Mouse (Mus musculus) megakaryocyte-erythroid progenitor cell, adult 5-6 weeks (primary cell): Measurements from ENCODE around the gene Cyp2w1. TPM values are rescaled to one million over a fixed set of nuclear protein-coding genes. Genes with fewer than 3 reads are reported as not detected.

Experiments used
- ATAC-seq: replicated peaks from 2 replicates; pipeline ENCODE4 v1.8.0; 2016; ENCODE audit warnings: mild to moderate bottlenecking, inconsistent platforms; ENCODE audit not compliant: severe bottlenecking, poor library complexity, low FRiP score, low TSS enrichment
- total RNA-seq, 2 experiments: library from RNA; stranded (forward) in 1 of 2; stranded (reverse) in 1 of 2; fragments of 200-1000, 215-1000 nt in 1 of 2; fragments of >200 nt in 1 of 2; fragmentation: Nextera tagmentation in 1 of 2; gene quantifications; 2 replicates each; pipeline ENCODE4 v1.2.3; 2014 to 2017

The Cyp2w1 gene
- total RNA-seq, 2 experiments from 2014 or later, result not detected

DNA sequence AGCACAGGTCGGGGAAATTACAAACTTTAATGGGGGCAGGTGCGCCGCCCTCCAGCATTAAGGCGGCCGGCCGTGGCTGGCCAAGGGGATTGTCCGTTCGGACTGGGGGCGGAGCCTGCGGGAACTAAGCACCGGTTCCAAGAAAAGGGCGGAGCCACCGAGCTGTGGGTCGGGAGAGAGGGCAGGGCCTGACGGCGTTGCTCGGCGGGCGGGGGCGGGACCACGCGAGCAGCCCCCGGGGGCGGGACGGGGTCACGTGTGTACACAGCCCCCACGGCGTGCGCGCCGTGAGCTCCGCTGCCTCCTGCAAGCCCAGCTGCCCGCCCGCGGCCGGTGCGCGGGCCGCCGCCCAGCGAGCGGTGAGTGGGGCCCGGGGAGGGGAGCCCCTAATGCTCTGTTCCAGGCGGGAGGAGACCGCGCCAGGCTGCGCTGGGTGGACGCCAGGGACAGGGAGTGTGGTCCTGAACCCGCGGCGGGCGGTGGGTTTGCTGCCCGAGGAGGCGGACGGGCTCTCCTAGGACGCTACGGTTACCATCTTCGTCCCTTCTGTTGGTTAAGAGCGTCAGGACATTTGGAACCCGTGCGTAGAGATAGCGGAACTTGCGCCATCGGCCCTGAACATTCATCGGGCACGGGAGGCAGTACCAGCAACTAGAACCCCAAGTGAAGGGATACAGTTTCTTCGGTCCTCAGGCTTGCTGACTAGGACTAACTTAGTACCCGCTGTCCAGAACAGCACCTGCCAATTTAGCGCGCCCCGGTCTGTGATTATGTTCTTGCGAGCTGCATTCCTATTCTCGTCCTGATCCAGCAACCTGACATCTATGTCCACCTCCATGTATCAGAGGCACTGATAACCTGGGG, 28.2 kb downstream of the Cyp2w1 start:
- ATAC-seq, result peak; percentile 41

DNA sequence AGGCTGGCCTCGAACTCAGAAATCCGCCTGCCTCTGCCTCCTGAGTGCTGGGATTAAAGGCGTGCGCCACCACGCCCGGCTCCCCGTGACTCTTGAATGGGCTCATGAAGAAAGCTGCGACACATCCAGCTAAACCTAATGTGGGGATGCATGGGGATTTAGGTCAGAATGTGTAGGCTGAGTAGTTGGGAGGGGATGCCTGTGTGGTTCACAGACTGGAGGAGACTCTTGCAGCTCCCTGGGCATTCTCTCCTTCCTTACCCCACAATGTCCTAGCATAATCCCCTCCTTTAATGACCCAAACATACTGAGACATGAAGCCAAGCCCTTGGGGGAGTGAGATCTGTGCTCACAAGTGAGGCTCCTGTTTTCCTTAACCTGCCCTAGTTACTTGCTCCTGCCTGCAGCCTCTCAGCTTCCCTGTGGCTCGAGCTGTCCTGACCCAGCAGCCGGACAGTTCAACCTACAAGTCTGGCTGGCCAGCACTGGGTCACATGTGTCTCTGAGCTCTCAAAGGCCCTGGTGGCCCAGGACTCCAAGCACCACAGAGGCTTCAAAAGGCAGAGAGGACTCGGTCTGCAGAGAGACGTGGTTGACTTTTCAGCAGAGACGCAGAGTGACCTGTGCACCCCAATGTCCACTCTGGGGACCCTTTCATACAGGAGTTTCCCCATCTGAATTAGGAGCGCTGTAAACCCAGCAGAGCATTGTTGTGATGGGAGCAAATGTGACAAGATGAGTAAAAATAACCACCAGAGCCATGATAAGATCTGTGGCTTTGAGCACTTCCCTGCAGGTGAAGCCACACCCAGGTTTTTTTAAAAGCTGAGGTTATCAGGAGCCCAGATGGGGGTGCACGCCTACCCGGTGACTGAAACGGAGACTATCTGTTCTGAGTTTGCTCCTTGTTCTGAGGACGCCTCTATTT, 29.4 kb downstream of the Cyp2w1 start:
- peak; percentile 45 for ATAC-seq

DNA sequence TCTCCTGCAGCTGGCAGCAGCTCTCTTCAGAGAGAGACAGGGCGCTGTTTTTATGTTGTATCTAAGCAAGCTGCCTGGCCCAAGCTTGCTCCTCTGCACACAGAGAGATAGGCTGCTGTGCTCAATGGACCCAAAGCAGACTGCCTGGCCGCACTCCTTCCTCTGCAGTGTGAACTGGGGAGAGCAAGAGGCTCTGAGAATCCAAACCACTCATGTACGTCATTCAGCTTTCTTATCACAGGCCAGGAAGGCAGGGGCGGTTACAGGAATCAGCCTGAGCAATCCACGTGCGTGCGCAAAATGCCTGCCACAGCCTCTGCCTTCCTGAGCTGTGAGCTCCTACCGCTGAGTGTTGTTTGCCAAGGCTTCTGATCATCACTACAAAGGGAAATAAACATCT, 30.3 kb downstream of the Cyp2w1 start:
- peak; percentile 76 for ATAC-seq

DNA sequence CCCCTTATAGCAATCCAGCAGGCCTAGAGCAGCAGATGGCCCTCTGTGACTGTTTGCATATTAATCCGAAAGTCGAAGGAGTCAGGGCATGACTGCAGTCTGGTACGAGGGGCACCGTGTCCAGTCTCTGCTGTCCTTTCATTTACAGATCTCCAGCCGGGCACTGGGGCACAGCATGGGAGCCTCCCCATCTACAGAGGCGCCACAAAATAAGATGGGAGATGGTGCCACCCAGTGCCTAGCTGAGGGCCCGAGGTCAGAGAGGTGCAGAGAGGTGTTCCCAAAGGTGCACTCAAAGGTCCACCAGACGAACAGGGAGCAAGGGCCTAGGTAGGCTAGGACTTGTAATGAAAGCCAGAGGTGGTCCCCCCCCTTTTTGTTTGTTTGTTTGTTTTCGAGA, 30.8 kb downstream of the Cyp2w1 start:
- ATAC-seq, result no peak

DNA sequence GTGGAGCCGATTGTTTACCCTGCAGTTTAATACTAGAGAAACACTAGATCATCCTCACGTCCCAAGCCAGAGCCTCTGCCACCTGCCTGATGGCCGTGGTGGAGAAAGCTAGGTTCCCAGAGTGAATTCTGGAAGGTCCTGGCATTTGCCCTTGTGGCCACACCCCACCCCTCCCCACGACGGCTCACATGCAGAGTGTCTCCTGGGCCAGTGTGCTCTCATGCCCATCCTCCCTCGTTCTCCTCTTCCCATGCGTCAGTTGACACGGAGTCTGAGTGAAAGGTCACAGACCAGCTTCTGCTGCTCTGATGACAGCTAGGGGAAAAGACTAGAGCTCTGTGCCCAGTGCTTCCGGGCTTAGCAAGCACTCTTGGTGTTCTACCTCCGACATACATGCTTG, 32.1 kb downstream of the Cyp2w1 start:
- ATAC-seq, result no peak

DNA sequence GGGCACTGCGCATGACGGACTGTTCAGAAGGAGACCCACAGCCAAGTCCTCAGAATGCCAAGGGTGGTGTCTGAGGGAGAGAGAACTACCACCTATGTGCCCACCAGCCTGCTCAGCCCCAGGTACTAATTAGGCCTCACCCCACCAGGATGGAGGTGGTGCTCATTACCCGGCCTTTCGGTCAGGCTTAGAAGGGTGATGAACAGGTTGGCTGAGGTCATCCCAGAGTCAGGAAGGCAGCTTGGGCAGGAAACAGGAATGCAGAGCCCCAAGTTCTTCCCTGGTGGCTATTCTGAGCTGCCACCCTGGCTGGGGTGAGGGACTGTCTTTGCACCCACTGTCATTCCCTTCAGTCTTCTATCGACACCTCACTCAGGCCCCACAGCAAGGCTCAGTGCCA, 33.6 kb downstream of the Cyp2w1 start:
- ATAC-seq, result no peak

DNA sequence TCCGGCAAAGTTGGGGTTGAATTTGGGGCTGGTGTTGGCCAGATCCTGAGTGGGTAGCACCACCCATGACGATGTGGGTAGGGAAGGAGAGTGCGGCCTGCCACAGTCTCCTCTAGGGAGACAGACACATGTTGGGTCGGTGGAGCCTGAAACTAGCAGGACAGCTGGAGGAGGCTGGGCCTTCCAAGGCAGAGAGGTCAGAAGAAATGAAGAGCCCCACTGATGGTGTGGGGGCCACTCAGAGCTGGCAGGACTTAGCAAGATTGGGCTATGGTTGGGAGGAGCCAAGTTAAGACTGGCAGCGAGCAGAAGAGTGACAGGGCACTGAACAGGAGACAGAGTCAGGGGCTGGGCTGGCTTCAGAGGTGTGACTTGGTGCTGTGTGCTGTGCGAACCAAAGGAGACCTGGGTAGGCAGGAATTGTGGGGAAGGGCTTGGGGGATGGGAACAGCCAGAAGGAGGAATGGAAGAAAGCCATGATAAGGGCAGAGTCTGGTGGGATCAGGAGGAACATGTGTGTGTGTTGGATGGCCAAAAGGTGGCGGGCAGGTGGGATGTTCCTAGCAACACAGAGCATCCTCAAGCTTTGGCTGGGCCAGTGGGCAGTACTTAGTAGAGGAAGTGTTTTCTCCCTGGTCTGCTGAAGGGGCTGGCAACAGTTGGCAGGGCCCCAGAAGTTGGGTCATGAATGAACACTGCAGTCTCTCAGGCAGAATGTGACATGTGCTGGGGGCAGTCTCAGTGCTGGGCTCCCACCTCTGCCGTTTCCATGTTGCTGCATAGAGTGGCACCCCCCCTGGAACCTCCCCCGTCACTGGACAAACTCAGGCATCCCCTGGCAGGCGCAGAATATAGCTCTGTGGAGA, 35.1 kb downstream of the Cyp2w1 start:
- no peak for ATAC-seq

DNA sequence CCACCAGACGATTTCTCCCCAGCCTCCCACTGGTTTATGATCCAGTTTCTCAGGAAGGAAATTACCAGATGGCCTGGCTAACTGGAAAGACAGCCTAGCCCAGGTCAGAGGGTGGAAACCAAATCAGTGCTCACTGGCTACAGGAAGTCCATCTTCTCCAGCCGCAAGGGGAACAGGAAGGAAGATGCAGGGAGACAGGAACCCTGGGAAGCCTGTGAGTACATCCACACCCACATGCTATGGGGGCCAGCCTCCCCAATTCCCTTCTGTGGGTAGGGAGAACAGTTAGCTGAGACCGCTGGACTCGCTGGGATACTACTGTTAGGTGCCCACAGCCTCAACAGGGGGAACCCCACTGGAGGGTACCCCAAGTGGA, 35.8 kb downstream of the Cyp2w1 start:
- no peak for ATAC-seq

DNA sequence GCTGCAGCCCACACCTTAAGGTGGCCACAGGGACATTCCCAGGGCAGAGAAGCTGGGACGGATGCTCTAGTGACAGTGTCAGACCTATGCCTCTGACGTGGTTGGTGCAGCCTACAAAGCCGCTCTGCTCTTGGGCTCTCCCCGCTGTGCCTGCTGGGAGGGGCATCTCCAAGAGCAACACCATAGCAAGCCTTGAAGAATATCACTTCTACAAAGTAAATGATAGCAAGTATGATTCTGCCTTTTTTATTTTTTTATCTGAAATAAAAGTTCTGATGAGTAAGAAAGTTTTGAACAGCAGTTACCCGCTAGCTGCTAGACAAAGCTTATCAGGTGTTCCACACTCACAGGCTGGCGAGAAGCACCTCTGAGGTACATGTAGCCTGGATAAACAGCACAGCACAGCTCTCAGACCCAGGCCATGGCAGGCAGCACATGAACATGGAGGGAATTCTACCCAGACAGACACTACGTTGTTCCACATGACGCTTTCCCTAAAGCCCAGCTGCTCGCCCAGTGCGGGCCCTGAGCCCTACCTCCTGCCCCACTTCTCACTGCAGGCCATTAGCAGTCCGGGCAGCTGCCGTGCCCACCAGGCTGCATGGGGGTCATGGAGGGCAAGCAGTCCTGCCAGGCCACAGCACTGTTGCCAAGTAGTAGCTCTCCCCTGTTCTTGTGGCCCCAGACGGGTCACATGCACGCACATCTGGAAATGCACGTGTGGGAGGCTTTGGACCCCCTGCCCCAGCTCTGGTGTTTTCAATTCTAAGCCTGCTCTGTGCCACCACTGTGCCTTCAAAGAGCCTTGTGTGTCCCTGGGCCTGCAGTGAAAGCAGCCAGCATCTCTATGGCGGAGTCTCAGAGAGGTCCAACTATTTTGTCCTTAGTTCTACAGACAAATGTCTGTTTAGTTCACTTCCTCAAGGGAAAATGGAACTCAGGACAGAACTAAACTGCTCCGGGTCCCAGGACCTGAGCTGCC, 36.6 kb downstream of the Cyp2w1 start:
- peak; percentile 71 for ATAC-seq

DNA sequence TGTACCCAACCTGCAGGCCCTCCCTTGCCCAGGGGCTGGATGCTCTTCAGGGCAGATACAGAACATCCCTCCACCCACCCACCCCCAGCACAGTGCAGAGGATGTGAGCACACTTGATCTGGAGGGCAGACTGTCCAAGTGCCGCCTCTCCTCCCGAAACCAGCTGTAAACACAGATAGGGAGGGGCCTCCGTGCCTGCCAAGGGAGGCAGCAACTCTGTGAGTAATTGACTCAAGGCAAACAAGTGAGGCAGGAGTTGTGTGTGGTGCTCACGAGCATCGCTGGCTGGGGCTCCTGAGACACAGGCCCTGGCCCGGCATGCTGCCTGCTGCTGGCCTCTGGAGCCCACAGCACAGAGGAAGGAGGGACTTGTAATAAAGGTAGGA, 37.3 kb downstream of the Cyp2w1 start:
- peak; percentile 66 for ATAC-seq

DNA sequence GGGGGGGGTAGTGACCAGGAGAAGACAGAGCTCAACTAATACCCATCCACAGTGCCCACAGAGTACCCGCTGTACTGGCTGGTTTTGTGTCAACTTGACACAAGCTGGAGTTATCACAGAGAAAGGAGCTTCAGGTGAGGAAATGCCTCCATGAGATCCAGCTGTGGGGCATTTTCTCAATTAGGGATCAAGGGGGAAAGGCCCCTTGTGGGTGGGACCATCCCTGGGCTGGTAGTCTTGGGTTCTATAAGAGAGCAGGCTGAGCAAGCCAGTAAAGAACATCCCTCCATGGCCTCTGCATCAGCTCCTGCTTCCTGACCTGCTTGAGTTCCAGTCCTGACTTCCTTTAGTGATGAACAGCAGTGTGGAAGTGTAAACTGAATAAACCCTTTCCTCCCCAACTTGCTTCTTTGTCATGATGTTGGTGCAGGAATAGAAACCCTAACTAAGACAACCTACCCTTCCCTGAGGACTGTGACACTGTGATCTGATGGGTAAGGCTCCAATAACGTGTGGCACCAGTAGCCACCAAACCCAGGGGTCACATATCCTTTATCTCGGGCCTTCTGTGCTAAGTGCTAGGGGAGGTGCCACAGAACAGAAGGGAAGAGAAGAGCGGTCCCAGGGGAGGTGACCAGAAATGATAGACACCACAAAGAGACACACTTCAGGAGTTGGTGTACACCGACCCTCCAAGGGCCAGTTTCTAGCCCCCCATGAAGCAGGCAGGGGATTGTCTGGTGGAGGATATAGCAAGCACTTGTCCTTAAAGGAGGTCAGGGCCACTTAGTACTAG, 38.1 kb downstream of the Cyp2w1 start:
- ATAC-seq, result peak; percentile 42; the same call in 1 of the 2 replicates

DNA sequence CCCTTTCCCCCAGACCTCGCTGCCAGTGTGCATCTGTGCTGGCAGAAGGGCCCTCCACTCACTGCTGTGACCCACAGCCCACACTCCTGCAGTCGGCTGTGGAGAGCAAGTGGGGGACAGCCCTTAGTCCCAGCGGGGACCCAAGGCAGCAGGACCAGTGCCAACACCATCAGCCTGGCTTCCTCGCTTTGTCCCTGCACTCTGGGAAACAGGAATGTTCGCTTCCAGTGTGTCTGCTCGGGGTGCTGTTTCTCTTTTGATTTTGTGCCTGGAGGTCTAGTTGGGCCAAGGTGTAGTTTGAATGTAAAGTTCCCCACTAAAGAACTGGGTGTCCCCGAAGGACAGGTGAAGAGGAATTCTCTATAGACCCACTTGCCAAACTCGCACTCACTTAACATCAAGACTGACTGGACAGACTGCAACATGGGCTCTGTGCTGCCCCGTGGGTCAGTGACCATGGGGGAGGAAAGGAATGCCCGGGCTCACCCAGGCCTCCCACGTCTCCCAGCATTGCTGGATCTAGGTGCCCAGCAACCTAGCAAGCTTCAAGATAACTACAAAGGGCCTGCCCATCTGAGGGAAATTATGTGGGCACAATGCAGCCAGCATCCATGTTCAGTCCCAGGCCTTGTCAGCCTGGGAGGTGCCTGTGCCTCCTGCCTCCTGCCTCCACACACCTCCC, 39.0 kb downstream of the Cyp2w1 start:
- ATAC-seq, result no peak

DNA sequence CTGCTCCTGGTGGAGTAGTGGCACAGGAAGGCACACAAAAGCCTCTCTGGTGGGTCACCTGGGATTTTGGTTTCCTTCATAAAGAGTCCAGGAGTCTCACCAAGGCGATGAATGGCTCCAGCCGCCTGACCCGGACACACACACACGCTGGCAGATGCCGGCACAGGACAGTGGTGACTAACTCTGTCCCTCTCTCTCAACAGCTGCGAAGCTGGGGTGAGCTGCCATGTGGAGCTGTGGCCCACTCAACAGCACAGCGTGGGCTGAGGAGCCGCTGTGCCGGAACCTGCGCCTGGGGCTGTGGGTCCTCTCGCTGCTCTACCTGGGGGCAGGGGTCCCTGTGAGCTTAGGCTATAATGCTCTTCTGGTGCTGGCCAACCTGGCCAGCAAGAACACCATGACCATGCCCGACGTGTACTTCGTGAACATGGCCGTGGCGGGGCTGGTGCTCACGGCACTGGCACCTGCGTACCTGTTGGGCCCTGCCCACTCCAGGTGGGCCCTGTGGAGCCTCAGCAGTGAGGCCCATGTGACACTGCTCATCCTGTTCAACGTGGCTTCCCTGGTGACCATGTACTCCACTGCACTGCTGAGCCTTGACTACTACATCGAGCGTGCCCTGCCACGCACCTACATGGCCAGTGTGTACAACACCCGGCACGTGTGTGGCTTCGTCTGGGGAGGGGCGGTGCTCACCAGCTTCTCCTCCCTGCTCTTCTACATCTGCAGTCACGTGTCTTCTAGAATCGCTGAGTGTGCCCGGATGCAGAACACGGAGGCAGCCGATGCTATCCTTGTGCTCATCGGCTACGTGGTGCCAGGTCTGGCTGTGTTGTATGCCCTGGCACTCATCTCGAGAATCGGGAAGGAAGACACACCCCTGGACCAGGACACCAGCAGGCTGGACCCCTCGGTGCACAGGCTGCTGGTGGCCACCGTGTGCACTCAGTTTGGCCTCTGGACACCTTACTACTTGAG, 40.1 kb downstream of the Cyp2w1 start:
- no peak for ATAC-seq

DNA sequence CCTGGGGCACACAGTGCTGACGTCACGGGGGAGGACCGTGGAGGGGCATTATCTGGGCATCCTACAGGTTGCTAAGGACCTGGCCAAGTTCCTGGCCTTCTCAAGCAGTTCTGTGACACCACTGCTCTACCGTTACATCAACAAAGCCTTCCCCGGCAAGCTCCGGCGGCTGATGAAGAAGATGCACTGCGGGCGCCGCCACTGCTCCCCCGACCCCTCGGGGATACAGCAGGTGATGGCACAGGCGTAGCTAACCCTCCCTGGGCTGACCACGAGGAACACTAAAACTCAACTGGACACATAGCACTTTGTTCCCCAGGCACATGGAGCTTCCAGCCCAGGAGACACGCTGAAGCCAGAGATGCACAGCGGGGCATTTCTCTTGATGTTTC, 40.8 kb downstream of the Cyp2w1 start:
- ATAC-seq, result no peak

DNA sequence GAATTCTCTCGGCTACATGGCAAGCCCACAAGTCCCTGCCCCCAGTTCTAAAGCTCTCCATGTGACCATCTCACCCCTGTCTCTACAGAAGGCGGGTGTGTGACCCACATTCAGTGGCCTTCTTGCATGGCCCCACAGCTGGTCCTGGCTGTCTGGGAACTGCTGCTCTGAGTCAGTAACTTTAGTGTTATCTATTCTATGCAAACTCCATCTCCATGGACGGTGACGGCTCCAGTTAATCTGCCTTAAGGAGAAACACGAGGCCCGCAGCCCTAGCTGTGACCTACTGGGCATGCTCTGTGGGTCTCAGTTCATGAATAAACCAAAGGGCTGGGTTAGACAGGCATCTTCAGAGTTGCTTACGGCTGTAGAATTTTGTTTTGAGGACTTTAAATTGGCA, 42.0 kb downstream of the Cyp2w1 start:
- peak; percentile 26 for ATAC-seq

DNA sequence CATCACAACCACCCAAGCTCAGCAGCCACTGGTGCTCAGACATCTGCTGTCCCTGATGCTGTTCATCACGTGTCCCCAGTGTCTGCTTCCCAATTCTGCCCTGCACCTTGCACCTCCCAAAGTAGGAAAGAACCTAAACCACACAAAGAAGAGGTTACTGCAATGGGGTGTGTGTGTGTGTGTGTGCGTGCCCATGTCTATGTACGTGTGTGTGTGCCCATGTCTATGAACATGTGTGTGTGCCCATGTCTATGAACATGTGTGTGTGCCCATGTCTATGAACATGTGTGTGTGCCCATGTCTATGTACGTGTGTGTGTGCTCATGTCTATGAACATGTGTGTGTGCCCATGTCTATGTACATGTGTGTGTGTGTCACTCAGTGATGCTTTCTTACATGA, 43.1 kb downstream of the Cyp2w1 start:
- no peak for ATAC-seq
